Mouse (Mus musculus): ENCODE results near the gene Srr.

GRCm38 (mm10) chr11:74876801-74877200, 48.9 kb downstream of the Srr start:
- TF ChIP-seq EP300 (IDR thresholded peaks at IDR 0.05; ENCODE audit: low read depth in 1 of 2, low read length in 2 of 2) (no peak), CTCF (IDR thresholded peaks at IDR 0.05 in 2 of 3, conservative IDR thresholded peaks at IDR 0.05 in 1 of 3; ENCODE audit: control insufficient read depth in 1 of 3, insufficient read depth in 1 of 3, low read depth in 2 of 3, low read length in 3 of 3, poor library complexity in 1 of 3, severe bottlenecking in 1 of 3) (no peak), POLR2AphosphoS2 (IDR thresholded peaks at IDR 0.05; ENCODE audit: low read length) (no peak), GATA1 (IDR thresholded peaks at IDR 0.05; ENCODE audit: low read depth, low read length) (no peak), RAD21 (IDR thresholded peaks at IDR 0.05; ENCODE audit: low read depth, low read length) (no peak), TCF12 (IDR thresholded peaks at IDR 0.05; ENCODE audit: low read depth, low read length) (no peak), SIN3A (IDR thresholded peaks at IDR 0.05; ENCODE audit: low read length) (no peak), ETS1 (IDR thresholded peaks at IDR 0.05; ENCODE audit: low read depth, low read length) (no peak), POLR2A (IDR thresholded peaks at IDR 0.05; ENCODE audit: control insufficient read depth in 1 of 2, insufficient read depth in 1 of 2, low read depth in 1 of 2, low read length in 2 of 2, poor library complexity in 1 of 2) (no peak), MAX (IDR thresholded peaks at IDR 0.05; ENCODE audit: low read length) (no peak)
